Mouse (Mus musculus): ENCODE results near the gene Tcf25. TPM values are rescaled to one million over a fixed set of nuclear protein-coding genes. Genes with fewer than 3 reads are reported as not detected.

The Tcf25 gene
- total RNA-seq, 2 experiments from 2014 or later: 568 to 614 TPM

DNA sequence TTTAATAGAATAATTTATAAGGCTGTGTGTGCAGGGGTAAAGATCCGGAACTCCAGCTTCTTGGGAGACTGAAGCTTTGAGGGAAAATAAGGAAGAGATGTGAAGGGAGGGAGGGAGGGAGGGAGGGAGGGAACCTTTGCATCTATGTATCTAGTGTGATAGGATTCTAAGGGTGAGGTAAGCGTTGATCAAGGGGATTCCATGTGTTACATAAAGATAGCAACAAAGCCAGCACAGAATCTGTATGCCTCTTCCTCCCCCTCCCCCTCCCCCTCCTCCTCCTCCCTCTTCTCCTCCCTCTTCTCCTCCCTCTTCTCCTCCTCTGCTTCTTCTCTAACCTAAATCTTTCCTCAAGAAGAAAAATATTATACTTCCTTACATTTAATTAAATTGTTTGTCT, 26.3 kb upstream of the Tcf25 start:
- no peak for DNase-seq (ENCODE audit: low spot score in 2 of 2)
- intact Hi-C loops (cut with DNase I): no loop called here

DNA sequence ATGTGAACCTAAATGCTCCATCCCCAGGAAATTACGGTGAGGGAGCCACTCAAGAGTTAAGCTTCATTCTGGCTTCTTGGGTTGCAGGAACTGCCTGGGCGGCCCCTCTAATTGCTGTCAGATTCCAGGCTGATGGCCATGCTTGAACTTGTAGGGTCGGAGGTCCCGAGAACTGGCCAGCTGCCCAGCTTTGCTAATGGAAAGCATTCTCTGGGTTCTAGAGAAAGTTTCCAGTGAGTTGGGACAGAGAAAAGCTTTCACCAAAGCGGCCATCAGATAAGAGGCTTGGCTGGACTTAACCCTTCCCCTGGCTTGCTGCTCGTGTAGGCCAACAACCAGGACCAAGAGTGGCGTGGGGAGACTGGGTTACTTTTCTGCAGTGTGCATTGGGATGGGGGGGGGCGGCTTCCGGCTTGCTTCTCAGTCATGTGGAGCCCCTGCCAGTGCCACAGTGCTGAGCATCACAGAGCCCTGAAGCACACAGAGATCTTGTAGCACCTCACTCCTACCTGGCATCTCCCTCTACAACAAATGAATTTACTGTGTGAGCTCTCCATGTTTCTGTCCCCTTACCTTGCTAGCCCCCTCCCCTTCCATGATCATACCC, 25.2 kb upstream of the Tcf25 start:
- intact Hi-C loops (cut with DNase I): no loop called here
- no peak for DNase-seq (ENCODE audit: low spot score in 2 of 2)

DNA sequence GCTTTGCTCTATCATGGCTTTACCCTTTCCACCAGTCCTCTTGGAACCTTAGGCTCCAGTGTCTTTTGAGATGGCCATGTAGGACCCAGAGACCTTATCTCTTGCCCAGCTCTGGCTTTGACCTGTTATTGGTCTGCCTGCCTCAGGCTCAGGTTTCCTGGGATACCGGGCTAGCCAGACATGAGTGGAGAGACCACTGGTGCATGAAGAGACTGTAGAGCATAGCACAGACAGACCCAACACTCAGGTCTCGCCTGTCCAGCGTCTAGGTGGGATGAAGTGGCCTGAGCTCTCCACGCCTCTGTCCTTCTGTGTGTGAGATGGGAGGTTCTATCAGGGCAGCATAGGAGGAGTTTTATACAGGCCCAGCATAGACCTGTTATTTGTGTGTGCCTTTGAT, 24.5 kb upstream of the Tcf25 start:
- intact Hi-C loops (cut with DNase I): no loop called here
- DNase-seq (ENCODE audit: low spot score in 2 of 2): no peak

DNA sequence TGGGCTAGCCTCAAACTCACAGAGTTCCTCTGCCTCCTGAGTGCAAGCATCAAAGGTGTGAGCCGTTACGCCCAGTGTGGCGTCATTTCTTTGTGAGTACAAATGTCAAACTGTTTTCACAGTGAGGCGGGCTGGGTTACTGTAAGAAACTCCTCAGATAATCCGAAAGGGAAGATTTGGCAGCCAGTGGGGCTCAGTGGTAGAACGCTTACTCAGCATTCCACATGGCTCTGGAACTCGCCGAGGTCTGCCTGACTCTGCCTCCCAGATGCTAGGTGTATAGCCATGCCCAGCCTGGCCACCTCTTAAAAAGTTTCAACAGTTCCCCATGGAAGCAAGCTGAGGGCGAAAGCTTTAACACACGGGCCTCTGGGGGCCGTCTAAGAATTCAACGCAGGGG, 21.4 kb upstream of the Tcf25 start:
- intact Hi-C loops (cut with DNase I): loop anchor here (5.0 kb wide), 1 partner anchor 215 kb away; no protein-coding TSS in a partner anchor
- DNase-seq (ENCODE audit: low spot score in 2 of 2): no peak

DNA sequence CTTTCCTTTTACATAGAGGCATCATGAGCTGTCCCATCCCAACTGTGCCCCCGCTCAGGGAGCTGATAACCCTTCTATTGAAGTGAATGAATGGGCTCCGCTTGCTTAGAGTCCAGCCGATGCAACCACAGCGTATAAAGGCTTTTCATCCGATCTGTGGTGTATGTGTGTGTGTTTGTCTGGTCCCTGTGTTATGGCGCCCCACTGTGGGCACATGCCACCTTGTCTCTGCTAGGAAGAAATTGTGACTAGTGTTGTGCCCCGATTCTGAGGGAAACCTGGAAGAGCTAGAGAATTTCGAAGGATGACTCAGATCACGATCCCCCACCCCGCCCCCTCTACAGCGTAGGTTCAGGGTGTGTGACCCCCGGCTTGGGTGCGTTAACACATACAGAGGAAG, 20.8 kb upstream of the Tcf25 start:
- intact Hi-C loops (cut with DNase I): loop anchor here (5.0 kb wide), 1 partner anchor 215 kb away; no protein-coding TSS in a partner anchor
- peak in 1 of 2 experiments; percentile 67 for DNase-seq (ENCODE audit: low spot score in 2 of 2)

DNA sequence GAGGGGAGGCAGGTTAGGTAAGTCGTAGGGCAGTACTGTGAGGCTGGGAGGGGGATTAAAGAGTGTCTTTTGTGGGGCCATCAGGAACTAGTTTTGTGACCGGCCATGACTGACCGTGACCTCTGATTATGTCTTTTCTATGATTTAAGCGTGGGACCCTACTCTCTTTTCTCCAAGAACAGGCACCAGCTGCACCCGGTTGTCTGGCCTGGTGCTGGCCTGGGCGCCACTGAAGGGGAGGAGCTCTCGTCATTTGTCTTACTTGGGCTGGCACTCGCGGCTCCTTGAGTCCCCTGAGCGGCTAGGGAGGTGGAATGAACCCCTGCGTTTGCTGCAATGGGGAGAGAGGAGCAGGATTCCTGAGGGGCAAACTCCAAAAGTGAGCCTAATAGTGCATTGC, 20.3 kb upstream of the Tcf25 start:
- no peak for DNase-seq (ENCODE audit: low spot score in 2 of 2)
- intact Hi-C loops (cut with DNase I): loop anchor here (5.0 kb wide), 1 partner anchor 216 kb away; no protein-coding TSS in a partner anchor

DNA sequence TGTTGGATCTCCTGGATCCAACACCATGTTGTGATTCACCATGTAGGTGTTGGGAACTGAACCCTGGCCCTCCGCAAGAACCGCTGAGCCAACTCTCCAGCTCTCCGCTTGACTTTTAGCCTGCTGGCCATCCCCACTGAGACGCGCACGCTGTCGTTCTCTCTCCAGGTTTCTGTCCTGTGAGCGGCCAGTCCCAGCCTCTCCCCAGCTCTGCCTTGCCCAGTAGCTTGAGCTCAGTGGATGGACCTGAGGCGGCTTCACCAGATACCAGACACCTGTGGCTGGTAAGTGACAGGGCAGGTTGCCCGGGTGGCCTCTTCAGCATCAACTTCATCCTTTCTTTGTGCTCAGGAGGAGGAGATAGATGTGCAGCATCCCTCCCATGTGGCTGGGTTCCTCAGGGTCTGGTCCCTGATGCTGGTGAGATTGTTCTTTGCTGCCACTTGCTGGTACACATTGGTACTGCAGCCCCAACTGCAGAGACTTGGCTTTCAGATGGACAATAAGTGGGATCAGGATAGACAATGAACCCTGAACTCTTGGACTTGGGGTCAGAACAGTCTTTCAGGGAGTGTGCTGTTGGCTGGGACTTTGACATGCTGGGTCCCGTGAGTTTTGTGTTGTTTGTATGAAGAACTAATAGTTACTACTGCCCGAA, 12.3 kb upstream of the Tcf25 start:
- intact Hi-C loops (cut with DNase I): loop anchor here (2.0 kb wide), 1 partner anchor 42 kb away; the partner anchor contains the start of gene Fanca
- peak; percentile 85 to 87 for DNase-seq (ENCODE audit: low spot score in 2 of 2)

DNA sequence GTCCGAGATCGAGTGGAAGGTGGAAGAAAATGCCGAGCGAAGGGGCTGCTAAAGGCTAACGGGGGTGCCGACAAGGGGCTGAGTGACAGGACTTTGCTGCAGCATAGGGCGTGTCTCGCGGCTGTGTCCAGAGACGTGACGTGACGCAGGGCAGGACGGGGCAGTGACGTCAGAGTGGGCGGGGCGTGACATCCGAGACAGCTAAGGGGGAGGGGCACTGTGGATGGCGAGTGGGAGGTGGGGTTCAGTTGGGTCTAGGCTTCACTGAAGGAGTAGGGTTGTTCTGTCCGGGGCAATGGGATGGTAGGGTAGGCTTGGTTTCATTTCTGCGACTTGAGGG, 656 bp downstream of the Tcf25 start:
- intact Hi-C loops (cut with DNase I): loop anchor here (5.0 kb wide), 1 partner anchor 122 kb away; the partner anchor contains the start of genes Vps9d1 and Zfp276
- DNase-seq (ENCODE audit: low spot score in 2 of 2): peak; percentile 93 to 94

DNA sequence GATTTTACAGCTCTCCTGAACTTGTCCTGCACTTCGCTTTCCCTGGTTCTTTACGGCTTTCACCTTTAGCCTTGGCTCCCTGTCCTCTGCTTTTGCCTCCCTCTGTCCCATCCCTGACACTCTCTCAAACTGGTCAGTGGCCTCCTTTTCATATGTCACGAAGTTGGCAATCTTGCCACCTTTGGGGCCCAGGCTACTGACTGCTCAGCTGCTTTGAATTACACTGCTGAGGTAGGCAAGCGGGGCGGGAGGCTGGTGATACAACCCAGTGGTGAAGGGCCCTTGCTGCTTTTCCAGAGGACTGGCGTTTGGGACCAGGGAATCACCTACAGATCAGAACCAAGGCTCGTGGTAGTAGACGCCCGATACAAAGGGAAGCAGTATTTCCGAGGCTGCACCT, 2.1 kb downstream of the Tcf25 start:
- DNase-seq (ENCODE audit: low spot score in 2 of 2): no peak
- intact Hi-C loops (cut with DNase I): no loop called here

DNA sequence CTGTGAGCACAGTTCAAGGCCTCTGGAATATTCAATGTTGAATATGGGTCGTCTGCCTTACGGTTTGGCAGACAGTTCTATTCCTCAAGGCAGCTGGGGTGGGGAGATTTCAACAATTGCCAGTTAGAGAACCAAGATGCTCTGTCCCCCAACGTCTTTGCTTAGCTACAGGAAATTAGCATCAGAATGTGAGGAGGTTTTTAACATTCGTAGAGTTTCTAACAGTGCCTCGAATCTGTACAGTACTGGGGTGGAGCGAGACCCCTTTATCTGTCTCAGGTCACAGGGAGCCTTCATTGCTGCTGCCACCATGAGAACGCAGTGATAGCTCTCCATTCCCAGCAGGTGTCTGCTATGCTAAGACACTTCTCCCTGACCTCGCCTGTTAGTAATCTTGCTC, 2.6 kb downstream of the Tcf25 start:
- DNase-seq (ENCODE audit: low spot score in 2 of 2): no peak
- intact Hi-C loops (cut with DNase I): no loop called here

DNA sequence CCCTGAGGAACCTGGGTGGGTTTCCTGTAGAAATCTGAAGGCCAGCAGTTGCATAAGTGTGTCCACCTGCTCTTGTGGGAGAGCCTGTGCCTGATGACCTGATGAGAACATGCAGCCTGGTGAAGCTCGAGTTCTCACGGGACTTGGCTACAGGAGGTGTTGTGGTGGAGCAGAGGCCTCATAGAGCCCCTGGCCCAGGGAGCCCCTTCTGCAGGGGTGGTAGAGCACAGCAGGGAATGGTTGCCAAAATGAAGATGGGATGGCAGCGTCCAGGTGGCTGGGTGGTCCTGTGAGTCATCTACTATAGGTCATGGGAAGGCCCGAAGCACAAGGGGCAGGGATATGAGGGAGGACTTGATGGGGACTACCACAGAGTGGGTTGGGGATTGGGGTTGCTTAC, 8.2 kb downstream of the Tcf25 start:
- intact Hi-C loops (cut with DNase I): no loop called here
- DNase-seq (ENCODE audit: low spot score in 2 of 2): no peak

DNA sequence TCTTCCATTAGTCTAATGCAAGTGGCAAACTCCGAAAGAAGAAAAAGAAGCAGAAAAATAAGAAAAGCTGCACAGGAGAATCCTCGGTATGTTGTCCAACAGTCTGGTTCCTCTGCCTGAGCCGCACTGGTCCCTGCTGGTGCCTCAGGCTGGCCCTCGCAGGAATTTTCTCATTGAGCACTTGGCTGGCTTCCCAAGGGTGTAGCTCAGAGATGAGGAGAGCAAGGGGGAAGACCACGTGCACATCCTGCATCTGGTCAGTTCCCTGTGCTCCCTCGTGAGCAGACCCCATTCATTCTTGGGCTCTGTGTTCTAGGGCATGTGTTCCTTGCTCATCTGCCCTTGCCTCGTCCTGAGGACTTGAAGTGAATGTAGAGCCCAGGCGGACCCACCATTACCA, 9.0 kb downstream of the Tcf25 start:
- no peak for DNase-seq (ENCODE audit: low spot score in 2 of 2)
- intact Hi-C loops (cut with DNase I): no loop called here

DNA sequence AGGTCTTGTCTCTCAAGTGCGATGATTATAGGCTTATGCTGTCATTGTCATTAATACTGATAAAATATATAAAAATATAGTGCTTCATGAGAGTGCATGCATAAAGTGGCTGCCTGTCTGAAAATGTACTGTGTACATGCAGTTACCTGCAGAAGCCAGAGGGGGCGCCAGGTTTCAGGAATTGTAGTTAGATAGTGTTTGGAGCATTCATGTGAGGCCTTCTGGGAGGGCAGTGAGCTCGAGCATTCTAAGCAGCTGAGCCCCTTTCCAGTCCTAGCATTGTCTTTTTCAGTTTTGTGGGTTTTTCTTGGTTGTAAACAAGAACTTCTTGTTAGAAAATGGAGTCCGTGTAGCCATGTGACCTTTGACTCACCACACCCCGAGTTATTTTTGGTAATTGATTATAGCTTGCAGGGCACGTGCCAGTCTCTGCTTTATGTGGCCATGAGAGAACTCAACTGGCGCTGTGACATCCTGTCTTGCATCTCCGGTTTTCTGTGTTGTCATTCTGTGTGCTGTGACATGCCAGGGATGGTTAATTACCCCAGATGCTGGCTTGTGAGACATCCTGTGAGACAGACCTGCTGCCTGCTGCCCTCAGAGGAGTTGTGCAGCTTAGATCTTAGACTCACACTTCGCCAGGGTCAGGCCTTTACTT, 11.5 kb downstream of the Tcf25 start:
- intact Hi-C loops (cut with DNase I): no loop called here

DNA sequence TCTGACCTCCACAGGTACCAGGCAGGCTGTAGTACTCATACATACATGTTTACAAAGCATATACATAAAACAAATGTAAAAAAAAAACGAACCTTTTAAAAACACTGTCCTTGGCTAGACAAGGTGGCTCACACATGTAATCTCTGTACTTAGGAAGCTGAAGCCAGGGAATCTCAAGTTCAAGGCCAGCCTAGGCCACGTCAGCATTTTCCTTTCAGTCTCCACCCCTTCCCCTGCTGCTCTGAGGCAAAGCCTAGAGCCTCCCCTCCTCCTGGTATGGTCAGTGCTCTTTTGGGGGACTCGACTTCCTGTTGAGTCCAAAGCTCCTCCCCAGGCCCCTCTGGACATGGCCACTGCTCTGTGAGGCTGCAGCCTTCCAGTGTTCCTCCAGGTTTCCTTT, 13.5 kb downstream of the Tcf25 start:
- DNase-seq (ENCODE audit: low spot score in 2 of 2): no peak

More for the DNA sequence above, 11.5 kb downstream of the Tcf25 start:
- DNase-seq (ENCODE audit: low spot score in 2 of 2): no peak

DNA sequence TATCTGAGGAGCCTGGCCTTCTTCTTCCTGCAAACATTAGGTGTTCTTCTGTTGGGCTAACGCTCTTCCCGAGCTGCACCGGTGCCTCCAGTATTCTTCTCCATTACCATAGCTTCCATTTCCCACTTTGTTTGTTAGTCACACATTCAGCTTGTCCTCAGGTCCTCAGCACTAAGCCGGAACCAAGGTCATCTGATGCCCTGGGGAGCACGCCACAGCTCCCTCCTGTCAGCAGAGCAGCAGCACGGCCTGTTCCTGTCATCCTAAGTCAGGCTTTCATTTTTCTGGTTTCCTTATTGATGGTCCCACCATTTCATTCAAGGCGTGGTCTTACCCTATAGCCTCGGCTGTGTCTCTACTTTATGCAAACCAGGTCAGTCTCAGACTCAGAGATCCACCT, 14.2 kb downstream of the Tcf25 start:
- DNase-seq (ENCODE audit: low spot score in 2 of 2): no peak
- intact Hi-C loops (cut with DNase I): no loop called here

More for the DNA sequence above, 13.5 kb downstream of the Tcf25 start:
- intact Hi-C loops (cut with DNase I): no loop called here

DNA sequence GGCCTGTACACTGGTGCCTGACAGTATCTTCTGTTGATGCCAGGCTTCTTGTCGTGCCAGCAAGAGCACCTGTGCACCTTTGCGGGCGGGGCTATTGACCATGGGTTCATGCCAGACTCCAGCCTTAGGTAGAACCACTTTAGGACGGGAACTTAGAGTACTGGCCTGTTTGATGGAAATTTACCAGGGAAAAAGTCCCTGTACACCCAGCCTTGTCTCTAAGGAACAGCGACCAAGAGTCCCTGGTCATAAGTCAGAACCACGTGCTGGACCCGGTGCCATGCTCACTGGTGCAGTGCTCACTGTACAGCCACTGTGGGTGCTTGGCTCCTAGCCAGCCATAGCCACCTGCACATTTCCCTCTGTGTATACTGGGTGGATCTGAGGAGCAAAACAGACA, 15.5 kb downstream of the Tcf25 start:
- intact Hi-C loops (cut with DNase I): no loop called here
- DNase-seq (ENCODE audit: low spot score in 2 of 2): no peak

DNA sequence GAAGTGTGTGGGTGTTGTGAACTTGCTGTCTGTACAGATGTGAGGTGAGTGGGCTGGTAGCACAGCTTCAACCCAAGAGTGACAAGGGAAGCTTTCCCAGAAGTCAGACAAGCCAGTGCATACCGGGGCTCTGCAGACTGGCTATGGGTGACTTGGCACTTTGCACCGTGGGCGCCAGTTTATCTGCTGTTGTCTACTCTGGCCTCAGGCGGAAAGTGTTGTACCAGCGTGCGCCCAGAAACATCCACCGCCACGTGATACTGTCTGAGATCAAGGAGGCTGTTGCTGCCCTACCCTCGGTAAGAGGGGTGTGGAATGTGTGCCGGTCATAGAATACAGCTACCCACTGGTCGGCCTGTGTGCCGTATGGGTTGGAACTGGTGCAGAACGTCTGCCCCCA, 24.8 kb downstream of the Tcf25 start:
- DNase-seq (ENCODE audit: low spot score in 2 of 2): no peak
- intact Hi-C loops (cut with DNase I): no loop called here

DNA sequence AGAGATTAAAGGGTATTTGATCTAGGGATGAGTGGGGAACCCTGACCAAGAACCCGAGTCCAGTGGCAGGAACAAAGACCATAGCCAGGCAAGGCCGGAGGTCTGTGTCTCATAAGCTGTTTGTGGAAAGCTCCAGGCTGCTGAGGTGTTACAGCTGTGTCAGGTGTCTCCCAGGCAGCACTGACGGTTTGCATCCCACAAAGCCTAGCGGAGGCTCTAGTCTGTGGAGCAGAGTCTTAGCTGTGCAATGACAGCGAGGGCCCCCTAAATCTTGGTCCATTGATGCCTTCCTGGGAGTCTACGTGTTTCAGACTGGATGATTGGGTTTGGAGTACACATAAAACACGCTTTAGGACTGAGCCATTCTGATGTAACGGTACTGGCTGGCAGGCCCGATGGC, 28.4 kb downstream of the Tcf25 start:
- intact Hi-C loops (cut with DNase I): no loop called here
- no peak for DNase-seq (ENCODE audit: low spot score in 2 of 2)

DNA sequence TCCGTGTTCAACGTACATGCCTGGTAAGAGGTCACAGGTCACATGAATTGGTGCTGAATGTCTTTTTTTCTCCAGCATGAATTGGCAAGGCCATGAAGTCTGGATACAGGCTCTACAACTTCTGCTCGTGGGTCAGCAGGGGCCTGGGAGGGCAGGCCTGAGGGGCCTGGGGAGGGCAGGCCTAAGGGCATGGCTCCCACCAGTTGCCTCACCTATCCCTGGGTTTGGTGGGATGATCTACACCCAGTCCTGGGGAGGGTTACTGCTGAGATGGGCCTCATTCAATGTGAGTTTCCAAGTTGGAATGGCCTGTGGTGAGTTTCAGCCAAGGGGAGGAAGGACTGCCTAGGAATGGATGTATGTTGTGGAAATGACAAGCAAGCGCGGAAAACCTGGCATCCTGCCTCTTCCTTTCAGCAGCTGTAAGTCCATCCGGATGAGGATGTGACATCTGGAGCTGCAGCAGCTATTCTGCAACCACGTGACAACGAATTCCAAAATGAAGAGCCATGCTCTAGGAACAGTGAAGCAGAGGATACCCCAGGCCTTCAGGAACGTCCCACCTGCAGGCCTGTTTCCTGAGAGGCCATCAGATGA, 29.3 kb downstream of the Tcf25 start:
- DNase-seq (ENCODE audit: low spot score in 2 of 2): no peak
- intact Hi-C loops (cut with DNase I): no loop called here

DNA sequence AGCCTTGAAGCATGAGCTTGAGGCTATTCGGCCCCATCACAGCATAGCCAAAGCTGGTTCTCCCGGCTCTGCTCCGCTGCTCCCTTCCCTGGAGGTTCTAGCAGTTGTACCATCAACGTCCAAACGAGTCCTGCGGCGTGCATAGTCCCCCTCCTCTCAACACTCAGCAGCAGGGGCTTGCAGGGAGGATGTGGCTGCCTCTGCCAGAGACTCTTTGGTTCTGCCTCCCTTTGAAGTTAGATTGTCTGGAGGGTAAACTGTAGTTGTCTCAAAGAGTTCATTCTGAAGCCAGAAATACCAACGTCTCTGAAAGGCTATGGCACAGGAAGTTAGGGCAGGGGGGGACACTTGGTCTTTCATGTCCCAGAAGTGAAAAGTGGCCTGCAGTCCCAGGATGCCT, 31.0 kb downstream of the Tcf25 start:
- DNase-seq (ENCODE audit: low spot score in 2 of 2): no peak
- intact Hi-C loops (cut with DNase I): no loop called here

DNA sequence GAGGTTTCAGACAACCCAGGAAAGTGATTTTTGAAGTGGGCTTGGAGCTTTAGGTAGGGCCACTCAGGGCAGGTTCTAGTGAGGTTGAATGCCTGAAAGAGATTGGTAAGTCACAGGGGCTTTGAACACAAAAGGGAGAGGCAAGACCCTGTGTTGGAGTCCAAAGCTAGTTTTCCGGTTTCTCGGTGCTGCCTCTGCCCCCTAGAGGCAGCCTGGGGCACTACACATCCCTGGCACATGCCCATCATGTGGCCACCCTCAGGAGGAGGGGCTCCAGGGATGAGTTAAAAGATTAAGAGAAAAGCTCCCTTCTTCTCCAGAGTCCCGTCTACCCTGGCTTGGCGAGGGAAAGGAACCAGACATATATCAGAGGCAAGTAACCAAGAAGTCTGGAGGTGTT, 33.2 kb downstream of the Tcf25 start, which contains the start of gene Mc1r:
Gene Mc1r (plus strand): TSS at position 322 of the 400 bp plus-strand sequence.
- DNase-seq (ENCODE audit: low spot score in 2 of 2): peak; percentile 71 to 80
- intact Hi-C loops (cut with DNase I): no loop called here
